Mouse (Mus musculus): ENCODE results near the gene Gdpd3.

DNA sequence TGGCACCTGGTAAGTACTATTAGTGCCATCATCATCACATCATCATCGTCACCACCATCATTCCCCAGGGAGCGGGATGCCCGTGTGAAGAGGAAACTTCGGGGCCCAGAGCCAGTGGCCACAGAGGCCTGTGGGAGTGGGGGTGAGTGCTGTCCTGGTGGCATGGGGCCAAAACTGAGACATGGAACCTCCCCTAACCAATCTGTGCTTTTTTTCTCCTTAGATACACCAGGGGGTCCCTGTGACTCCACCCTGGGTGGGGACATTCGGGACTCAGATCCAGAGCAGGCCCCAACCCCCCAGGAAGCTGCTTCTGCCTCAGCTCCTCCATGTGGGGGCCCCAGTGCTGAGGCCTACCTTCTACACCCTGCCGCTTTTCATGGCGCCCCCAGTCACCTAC lies 18.3 kb downstream of the Gdpd3 start:
- TF ChIP-seq CTCF (IDR thresholded peaks at IDR 0.05; ENCODE audit: borderline replicate concordance, extremely low read depth, insufficient read depth, insufficient read length) (no peak), POLR2A (IDR thresholded peaks at IDR 0.05; ENCODE audit: borderline replicate concordance, extremely low read depth, insufficient read depth, insufficient read length, poor library complexity, severe bottlenecking) (no peak)
